Mouse (Mus musculus) splenic B cell, adult 2 months (primary cell): ENCODE measurements around the gene Psenen.
A peak's percentile ranks its signal among the peaks of the same experiment; 100 is the strongest.

Experiments
- DNase-seq: peaks from one replicate; pipeline ENCODE4 v3.0.0-alpha.2; 2011; ENCODE audit warnings: low read depth, low spot score
- H3K27me3 ChIP-seq: 2 replicates; pipeline ENCODE4 v1.6.1; 2012; ENCODE audit warnings: mild to moderate bottlenecking, low read length, moderate library complexity, mixed read lengths; ENCODE audit not compliant: control insufficient read depth, poor library complexity, insufficient read depth, severe bottlenecking
- H3K36me3 ChIP-seq: 2 replicates; pipeline ENCODE4 v1.6.1; 2012; ENCODE audit warnings: mild to moderate bottlenecking, low read length, moderate library complexity, mixed read lengths; ENCODE audit not compliant: control insufficient read depth, poor library complexity, insufficient read depth, severe bottlenecking

Psenen gene

GRCm38 (mm10) chr7:30563117-30563905 is at the start of gene Psenen, which contains the start of the genes U2af1l4 and Gm49396:
Psenen (minus strand) TSS chr7:30563627.
U2af1l4 (plus strand) TSS chr7:30563301.
Gm49396 (plus strand) TSS chr7:30563344.
- Histone ChIP-seq H3K27me3 (no peaks in the 10 kb centered on the region), H3K36me3 (peaks cover 10% of the 10 kb centered on the region)
- DNase-seq, result peak; percentile 99

- DNase-seq, result no peak
- H3K27me3 ChIP-seq, result no peaks in the 10 kb centered on the region
- peaks cover 2% of the 10 kb centered on the region; the same call in 1 of the 2 replicates for H3K36me3 ChIP-seq
Measured at GRCm38 (mm10) chr7:30612654-30613402, 49.4 kb upstream of the Psenen start, which contains the start of gene Upk1a. Upk1a (minus strand) TSS chr7:30612847.

- H3K27me3 ChIP-seq, result no peaks in the 10 kb centered on the region
- no peaks in the 10 kb centered on the region for H3K36me3 ChIP-seq
- DNase-seq, result no peak
Measured at GRCm38 (mm10) chr7:30610043-30610442, 46.6 kb upstream of the Psenen start.

GRCm38 (mm10) chr7:30608476-30608875 is 45.0 kb upstream of the Psenen start:
- no peak for DNase-seq
- no peaks in the 10 kb centered on the region for H3K27me3 ChIP-seq
- H3K36me3 ChIP-seq, result no peaks in the 10 kb centered on the region

GRCm38 (mm10) chr7:30607706-30608309 is 44.4 kb upstream of the Psenen start:
- Histone ChIP-seq H3K27me3 (no peaks in the 10 kb centered on the region), H3K36me3 (no peaks in the 10 kb centered on the region)
- DNase-seq, result peak; percentile 84

GRCm38 (mm10) chr7:30604944-30605343 is 41.5 kb upstream of the Psenen start:
- no peaks in the 10 kb centered on the region for H3K27me3 ChIP-seq
- no peak for DNase-seq
- H3K36me3 ChIP-seq, result no peaks in the 10 kb centered on the region

GRCm38 (mm10) chr7:30604424-30604823 is 41.0 kb upstream of the Psenen start:
- Histone ChIP-seq H3K36me3 (no peaks in the 10 kb centered on the region), H3K27me3 (no peaks in the 10 kb centered on the region)
- DNase-seq, result no peak

GRCm38 (mm10) chr7:30602583-30602982 is 39.2 kb upstream of the Psenen start:
- DNase-seq, result no peak
- Histone ChIP-seq H3K27me3 (no peaks in the 10 kb centered on the region), H3K36me3 (no peaks in the 10 kb centered on the region)

- DNase-seq, result no peak
Measured at GRCm38 (mm10) chr7:30600651-30601050, 37.2 kb upstream of the Psenen start.

GRCm38 (mm10) chr7:30599933-30600353 is 36.5 kb upstream of the Psenen start:
- peak; percentile 64 for DNase-seq
- no peaks in the 10 kb centered on the region for H3K36me3 ChIP-seq
- H3K27me3 ChIP-seq, result no peaks in the 10 kb centered on the region

More at GRCm38 (mm10) chr7:30600651-30601050, 37.2 kb upstream of the Psenen start:
- no peaks in the 10 kb centered on the region for H3K27me3 ChIP-seq
- H3K36me3 ChIP-seq, result no peaks in the 10 kb centered on the region

- no peaks in the 10 kb centered on the region for H3K27me3 ChIP-seq
- DNase-seq, result no peak
- H3K36me3 ChIP-seq, result no peaks in the 10 kb centered on the region
Measured at GRCm38 (mm10) chr7:30598786-30599185, 35.4 kb upstream of the Psenen start, which contains the start of gene Zbtb32. Zbtb32 (minus strand) TSS chr7:30598909.

- no peaks in the 10 kb centered on the region for H3K36me3 ChIP-seq
- H3K27me3 ChIP-seq, result no peaks in the 10 kb centered on the region
- DNase-seq, result no peak
Measured at GRCm38 (mm10) chr7:30596811-30597210, 33.4 kb upstream of the Psenen start.

GRCm38 (mm10) chr7:30596093-30596492 is 32.7 kb upstream of the Psenen start:
- Histone ChIP-seq H3K27me3 (no peaks in the 10 kb centered on the region), H3K36me3 (no peaks in the 10 kb centered on the region)
- no peak for DNase-seq

GRCm38 (mm10) chr7:30594510-30595024 is 31.1 kb upstream of the Psenen start:
- peak; percentile 48 for DNase-seq
- Histone ChIP-seq H3K36me3 (no peaks in the 10 kb centered on the region), H3K27me3 (no peaks in the 10 kb centered on the region)
